Mouse (Mus musculus) bone marrow, adult 2 months (tissue): ENCODE measurements at regions not wholly inside any gene's neighbourhood (a gene's known extent, or its start where the extent isn't known, plus 50 kb on each side); places are given as distances from the start of the nearest gene placed in this dataset.

Experiments
- CTCF ChIP-seq: fragments of 200-500 bp; IDR thresholded peaks from 2 replicates; pipeline ENCODE4 v1.5.1; 2011; ENCODE audit warnings: low read length, control low read depth; ENCODE audit not compliant: control insufficient read depth, insufficient read depth
- POLR2A ChIP-seq: fragments of 200-500 bp; IDR thresholded peaks from 2 replicates; pipeline ENCODE4 v1.6.1; 2011; ENCODE audit warnings: low read depth, mild to moderate bottlenecking, control low read depth, low read length, borderline replicate concordance; ENCODE audit not compliant: control insufficient read depth

- no peak for TF ChIP-seq CTCF
- no peak for TF ChIP-seq POLR2A
Measured at GRCm38 (mm10) chr5:4597471-4597870, 160.4 kb downstream of the Fzd1 start.
